Mouse (Mus musculus): ENCODE data around the gene Grip1. TPM values are rescaled to one million over a fixed set of nuclear protein-coding genes. Genes with fewer than 3 reads are reported as not detected.

Grip1 gene
- polyA plus RNA-seq, 1 experiment = 1.1 TPM

GRCm38 (mm10) chr10:119430240-119430639 is 23.4 kb upstream of the Grip1 start:
- Histone ChIP-seq H3K4me3 (ENCODE audit: insufficient read depth, low read length) (no peak overlapping the region), H3K4me1 (ENCODE audit: control insufficient read depth, insufficient read depth, low read length) (no peaks in the 10 kb centered on the region), H3K27ac (ENCODE audit: insufficient read depth, low read length) (no peak overlapping the region)
- TF ChIP-seq CTCF (IDR thresholded peaks at IDR 0.05; ENCODE audit: borderline replicate concordance, insufficient read depth, low read length) (no peak), POLR2A (IDR thresholded peaks at IDR 0.05; ENCODE audit: low read depth, low read length) (no peak)

GRCm38 (mm10) chr10:119431801-119432200 is 21.8 kb upstream of the Grip1 start:
- H3K27ac ChIP-seq (ENCODE audit: insufficient read depth, low read length) = no peak overlapping the region
- no peak for TF ChIP-seq CTCF (IDR thresholded peaks at IDR 0.05; ENCODE audit: borderline replicate concordance, insufficient read depth, low read length)
- no peak for TF ChIP-seq POLR2A (IDR thresholded peaks at IDR 0.05; ENCODE audit: low read depth, low read length)
- no peak overlapping the region for H3K4me3 ChIP-seq (ENCODE audit: insufficient read depth, low read length)
- H3K4me1 ChIP-seq (ENCODE audit: control insufficient read depth, insufficient read depth, low read length) = no peaks in the 10 kb centered on the region

- TF ChIP-seq CTCF (IDR thresholded peaks at IDR 0.05; ENCODE audit: borderline replicate concordance, insufficient read depth, low read length) (no peak), POLR2A (IDR thresholded peaks at IDR 0.05; ENCODE audit: low read depth, low read length) (no peak)
Observed at GRCm38 (mm10) chr10:119435818-119436217, 17.8 kb upstream of the Grip1 start.

GRCm38 (mm10) chr10:119437319-119437718 is 16.3 kb upstream of the Grip1 start:
- H3K4me3 ChIP-seq (ENCODE audit: insufficient read depth, low read length) = no peak overlapping the region
- no peak overlapping the region for H3K27ac ChIP-seq (ENCODE audit: insufficient read depth, low read length)
- TF ChIP-seq CTCF (IDR thresholded peaks at IDR 0.05; ENCODE audit: borderline replicate concordance, insufficient read depth, low read length) (no peak), POLR2A (IDR thresholded peaks at IDR 0.05; ENCODE audit: low read depth, low read length) (no peak)
- no peaks in the 10 kb centered on the region for H3K4me1 ChIP-seq (ENCODE audit: control insufficient read depth, insufficient read depth, low read length)

More at GRCm38 (mm10) chr10:119435818-119436217, 17.8 kb upstream of the Grip1 start:
- no peaks in the 10 kb centered on the region for H3K4me1 ChIP-seq (ENCODE audit: control insufficient read depth, insufficient read depth, low read length)
- H3K4me3 ChIP-seq (ENCODE audit: insufficient read depth, low read length) = no peak overlapping the region
- H3K27ac ChIP-seq (ENCODE audit: insufficient read depth, low read length) = no peak overlapping the region

DNA sequence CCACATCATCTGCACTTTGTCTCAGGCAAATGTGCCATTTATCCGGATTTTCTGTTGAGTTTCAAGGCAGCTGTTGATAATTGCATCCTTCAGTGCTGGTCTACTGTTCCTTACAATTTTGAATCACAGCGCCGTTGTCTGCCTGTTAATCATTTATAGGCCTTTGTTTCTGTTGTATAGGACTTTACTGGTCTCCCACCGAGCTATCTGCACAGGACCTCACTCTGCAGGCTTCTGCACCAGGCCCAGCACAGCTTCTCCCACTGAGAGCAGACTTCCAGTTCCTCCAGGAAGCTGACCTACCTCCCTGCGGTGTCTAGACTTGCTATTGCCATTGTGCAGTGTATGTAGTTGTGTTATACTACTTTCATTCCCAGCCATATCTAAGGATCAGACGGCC is 11.9 kb upstream of the Grip1 start:
- Histone ChIP-seq H3K4me1 (ENCODE audit: control insufficient read depth, insufficient read depth, low read length) (no peaks in the 10 kb centered on the region), H3K4me3 (ENCODE audit: insufficient read depth, low read length) (no peak overlapping the region), H3K27ac (ENCODE audit: insufficient read depth, low read length) (no peak overlapping the region)
- TF ChIP-seq CTCF (IDR thresholded peaks at IDR 0.05; ENCODE audit: borderline replicate concordance, insufficient read depth, low read length) (no peak), POLR2A (IDR thresholded peaks at IDR 0.05; ENCODE audit: low read depth, low read length) (no peak)

- TF ChIP-seq CTCF (IDR thresholded peaks at IDR 0.05; ENCODE audit: borderline replicate concordance, insufficient read depth, low read length) (no peak), POLR2A (IDR thresholded peaks at IDR 0.05; ENCODE audit: low read depth, low read length) (no peak)
Observed at GRCm38 (mm10) chr10:119447392-119447914, 6.2 kb upstream of the Grip1 start.

DNA sequence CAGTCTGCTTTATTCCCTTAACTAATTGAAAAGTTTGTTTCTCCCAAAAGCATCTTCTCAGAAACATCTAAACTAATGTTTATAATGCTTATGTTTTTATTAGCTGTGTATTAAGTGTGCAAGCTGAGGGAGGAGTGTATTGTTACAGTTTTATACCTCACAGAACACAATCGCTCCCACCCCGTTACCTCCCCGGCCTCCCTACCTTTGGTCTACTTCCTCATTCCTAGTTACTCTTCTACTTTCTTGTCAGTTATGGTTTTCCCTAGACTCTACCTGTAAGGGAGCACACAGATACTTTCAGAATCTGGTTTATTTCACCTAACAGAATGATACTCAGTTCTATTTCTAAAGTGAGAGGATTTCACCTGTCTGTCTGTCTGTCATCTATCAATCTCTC is 5.7 kb upstream of the Grip1 start:
- no peaks in the 10 kb centered on the region for H3K4me1 ChIP-seq (ENCODE audit: control insufficient read depth, insufficient read depth, low read length)
- TF ChIP-seq POLR2A (IDR thresholded peaks at IDR 0.05; ENCODE audit: low read depth, low read length) = no peak
- no peak overlapping the region for H3K27ac ChIP-seq (ENCODE audit: insufficient read depth, low read length)
- no peak overlapping the region for H3K4me3 ChIP-seq (ENCODE audit: insufficient read depth, low read length)

More at GRCm38 (mm10) chr10:119447392-119447914, 6.2 kb upstream of the Grip1 start:
- no peaks in the 10 kb centered on the region for H3K4me1 ChIP-seq (ENCODE audit: control insufficient read depth, insufficient read depth, low read length)
- H3K4me3 ChIP-seq (ENCODE audit: insufficient read depth, low read length) = no peak overlapping the region
- no peak overlapping the region for H3K27ac ChIP-seq (ENCODE audit: insufficient read depth, low read length)

GRCm38 (mm10) chr10:119452698-119453097 is 932 bp upstream of the Grip1 start:
- TF ChIP-seq CTCF (IDR thresholded peaks at IDR 0.05; ENCODE audit: borderline replicate concordance, insufficient read depth, low read length) (no peak), POLR2A (IDR thresholded peaks at IDR 0.05; ENCODE audit: low read depth, low read length) (no peak)
- Histone ChIP-seq H3K4me1 (ENCODE audit: control insufficient read depth, insufficient read depth, low read length) (peaks cover 4% of the 10 kb centered on the region; the same call in 1 of the 2 replicates), H3K4me3 (ENCODE audit: insufficient read depth, low read length) (no peak overlapping the region), H3K27ac (ENCODE audit: insufficient read depth, low read length) (no peak overlapping the region)

GRCm38 (mm10) chr10:119454106-119454667 is 557 bp downstream of the Grip1 start:
- Histone ChIP-seq H3K4me3 (ENCODE audit: insufficient read depth, low read length) (peak overlapping the region; percentile 55), H3K27ac (ENCODE audit: insufficient read depth, low read length) (no peak overlapping the region), H3K4me1 (ENCODE audit: control insufficient read depth, insufficient read depth, low read length) (peaks cover 4% of the 10 kb centered on the region; the same call in 1 of the 2 replicates)
- TF ChIP-seq POLR2A (IDR thresholded peaks at IDR 0.05; ENCODE audit: low read depth, low read length) (no peak), CTCF (IDR thresholded peaks at IDR 0.05; ENCODE audit: borderline replicate concordance, insufficient read depth, low read length) (no peak)

DNA sequence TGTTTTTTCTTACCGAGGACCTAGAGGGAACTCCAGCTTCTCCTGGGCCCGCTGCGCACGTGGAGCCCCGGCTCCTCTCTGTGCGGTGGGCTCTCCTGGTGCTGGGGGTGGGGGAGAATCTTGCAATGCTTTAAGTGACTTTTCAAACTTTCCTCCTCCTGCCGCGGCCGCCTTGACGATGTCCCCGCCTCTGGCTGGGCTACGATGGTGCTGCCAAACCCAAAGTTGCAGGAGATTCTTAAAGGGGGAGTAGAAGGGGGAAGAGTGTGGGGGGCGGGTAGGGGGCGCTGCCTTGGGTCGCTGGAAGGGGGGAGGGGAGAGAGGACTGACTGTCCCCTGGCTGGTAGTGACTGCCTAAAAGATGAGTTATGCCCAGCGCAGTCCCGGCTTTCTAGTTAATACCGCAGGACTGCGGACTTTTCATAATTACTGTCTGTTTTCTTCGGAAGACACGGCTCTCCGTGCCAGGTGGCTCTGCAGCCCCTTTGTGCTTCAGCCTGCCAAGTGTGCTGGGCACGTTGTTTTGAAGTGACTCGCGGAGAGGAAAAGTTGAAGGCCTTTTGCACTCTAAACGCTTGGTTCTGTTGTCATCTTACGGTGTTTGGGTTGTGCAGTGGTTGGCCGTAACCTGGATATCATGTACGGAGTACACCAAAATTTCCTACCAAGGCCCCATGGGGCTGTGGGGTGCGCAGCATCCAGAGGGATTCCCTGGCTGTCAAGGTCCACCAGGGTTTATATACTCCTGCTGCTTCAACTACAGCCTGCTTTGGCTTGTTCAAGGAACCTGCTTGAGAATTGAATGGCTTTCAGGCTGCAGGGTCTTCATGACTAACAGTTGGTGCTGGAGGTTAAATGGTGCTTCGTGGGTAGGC is 1.3 kb downstream of the Grip1 start:
- Histone ChIP-seq H3K27ac (ENCODE audit: insufficient read depth, low read length) (no peak overlapping the region), H3K4me1 (ENCODE audit: control insufficient read depth, insufficient read depth, low read length) (peaks cover 4% of the 10 kb centered on the region; the same call in 1 of the 2 replicates), H3K4me3 (ENCODE audit: insufficient read depth, low read length) (peak overlapping the region; percentile 55)
- TF ChIP-seq CTCF (IDR thresholded peaks at IDR 0.05; ENCODE audit: borderline replicate concordance, insufficient read depth, low read length) (no peak), POLR2A (IDR thresholded peaks at IDR 0.05; ENCODE audit: low read depth, low read length) (no peak)
